Mouse (Mus musculus) liver, embryonic 14.5 days (tissue): ENCODE data around the gene Pdlim4. TPM values are rescaled to one million over a fixed set of nuclear protein-coding genes. Genes with fewer than 3 reads are reported as not detected.

Experiments
- ATAC-seq: fragments of 200-750 bp; cut with Nextera tagmentation; 2 replicates; pipeline ENCODE4 v1.8.0; 2017; ENCODE audit warnings: moderate number of reproducible peaks, mild to moderate bottlenecking, moderate library complexity; ENCODE audit not compliant: insufficient read depth
- DNase-seq, 3 experiments: peaks; one replicate each; pipeline ENCODE4 v3.0.0-alpha.2; 2012 to 2013; ENCODE audit warnings: low read depth in 3 of 3, low spot score in 3 of 3
- H3K27ac ChIP-seq: fragments of 300-500 bp; sonication (generic); 2 replicates; pipeline ENCODE4 v1.5.1; 2014; ENCODE audit warnings: moderate library complexity, mild to moderate bottlenecking, control low read depth, inconsistent platforms
- H3K27me3 ChIP-seq: fragments of 300-500 bp; sonication (generic); 2 replicates; pipeline ENCODE4 v1.6.1; 2014; ENCODE audit warnings: mild to moderate bottlenecking, low read length, moderate library complexity; ENCODE audit not compliant: control insufficient read depth, insufficient read depth
- H3K36me3 ChIP-seq: fragments of 300-500 bp; sonication (generic); replicated peaks from 2 replicates; pipeline ENCODE4 v1.6.1; 2014; ENCODE audit warnings: low read depth; ENCODE audit not compliant: control insufficient read depth, insufficient read depth
- H3K4me1 ChIP-seq, 2 experiments: fragments of 200-500 bp in 1 of 2; fragments of 300-500 bp in 1 of 2; sonication (generic) in 1 of 2; replicated peaks; 2 replicates each; pipeline ENCODE4 v1.6.1; 2012 to 2014; ENCODE audit warnings: antibody characterized with exemption in 1 of 2, inconsistent platforms in 1 of 2, low read length in 1 of 2; ENCODE audit not compliant: control insufficient read depth in 2 of 2, insufficient read depth in 2 of 2
- H3K4me2 ChIP-seq: fragments of 300-500 bp; sonication (generic); 2 replicates; pipeline ENCODE4 v1.6.1; 2014; ENCODE audit warnings: low read depth, mild to moderate bottlenecking, control low read depth, moderate library complexity
- H3K4me3 ChIP-seq, 2 experiments: fragments of 200-500 bp in 1 of 2; fragments of 300-500 bp in 1 of 2; sonication (generic) in 1 of 2; 2 replicates each; pipeline ENCODE4 v1.5.1; 2012 to 2014; ENCODE audit warnings: low read depth in 2 of 2, low read length in 2 of 2, mild to moderate bottlenecking in 2 of 2, control low read depth in 1 of 2, inconsistent platforms in 1 of 2, moderate library complexity in 1 of 2; ENCODE audit not compliant: insufficient read depth in 1 of 2
- H3K9ac ChIP-seq: fragments of 300-500 bp; sonication (generic); replicated peaks from 2 replicates; pipeline ENCODE4 v1.6.1; 2014; ENCODE audit warnings: mild to moderate bottlenecking, control low read depth, moderate library complexity
- H3K9me3 ChIP-seq: fragments of 300-500 bp; sonication (generic); 2 replicates; pipeline ENCODE4 v1.6.1; 2016; ENCODE audit warnings: low read length, mixed read lengths; ENCODE audit not compliant: control insufficient read depth
- CTCF ChIP-seq: IDR thresholded peaks from 2 replicates; pipeline ENCODE4 v1.5.1; 2016; ENCODE audit warnings: antibody characterized with exemption, low read depth, control low read depth
- EP300 ChIP-seq: IDR thresholded peaks from 2 replicates; pipeline ENCODE4 v1.6.1; 2016; ENCODE audit warnings: antibody characterized with exemption, low read depth
- WGBS: fragments of 180-500 bp; shearing (Covaris S2); extraction: QIAGEN DNeasy Blood & Tissue Kit; methylation state at CpG from one replicate; pipeline ENCODE4 v1.1.7; 2014; ENCODE audit not compliant: insufficient replicate concordance; 5-methylcytosine and 5-hydroxymethylcytosine counted together
- polyA plus RNA-seq, 2 experiments: library from polyadenylated mRNA; depleted of rRNA in 1 of 2; stranded (reverse) in 1 of 2; unstranded in 1 of 2; fragments of >200 nt; fragmentation: Nextera tagmentation in 1 of 2; extraction: Ambion mirVana in 1 of 2; gene quantifications; 2 replicates each; pipeline versions ENCODE4 v1.2.1 to v1.2.3; 2012 to 2014

The Pdlim4 gene
- polyA plus RNA-seq, 2 experiments, result 2.1 to 2.4 TPM

DNA sequence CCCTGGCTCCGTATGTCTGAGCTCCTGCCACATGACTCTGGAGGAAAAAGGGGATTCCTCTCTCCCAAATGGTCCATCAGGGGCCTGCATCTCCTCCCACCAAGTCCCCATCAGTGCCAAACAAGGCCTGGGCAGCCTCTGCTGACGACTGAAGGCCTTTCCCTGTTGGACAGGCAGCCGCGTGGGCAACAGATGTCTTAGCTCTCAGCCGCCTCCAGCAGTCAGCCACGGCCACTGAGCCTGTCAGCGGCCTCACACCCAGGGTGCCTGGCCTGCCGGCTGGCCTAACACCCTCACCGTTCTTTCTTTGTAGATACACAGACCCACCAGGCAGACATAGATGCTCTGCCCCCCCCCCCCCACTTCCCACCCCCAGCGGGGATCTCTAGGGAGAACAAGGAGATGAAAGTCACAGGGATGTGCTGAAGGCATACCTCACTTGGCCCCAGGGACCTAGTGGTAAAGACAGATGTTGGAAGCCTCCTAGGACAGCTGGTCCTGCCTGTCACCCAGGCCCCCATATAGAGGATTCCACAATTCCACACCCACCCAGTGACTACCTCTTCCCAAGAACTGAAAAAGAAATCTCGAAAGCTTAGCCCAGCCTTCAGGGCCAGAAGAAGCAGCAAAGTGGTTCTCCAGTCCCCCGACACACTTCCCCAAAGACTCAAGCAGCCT is 1.4 kb downstream of the Pdlim4 start:
- Histone ChIP-seq H3K36me3 (no peaks in the 10 kb centered on the region), H3K27ac (no peak overlapping the region), H3K9me3 (no peaks in the 10 kb centered on the region), H3K27me3 (peaks cover 40% of the 10 kb centered on the region), H3K4me2 (no peak overlapping the region), H3K4me3 (no peak overlapping the region), H3K4me1 (no peaks in the 10 kb centered on the region; a peak in 1 of 4 replicates), H3K9ac (no peak overlapping the region)
- no peak for TF ChIP-seq CTCF
- TF ChIP-seq EP300, result no peak
- no peak for ATAC-seq
- WGBS, result 52% methylated on average over 12 of the region's 12 CpGs
- DNase-seq, result no peak

DNA sequence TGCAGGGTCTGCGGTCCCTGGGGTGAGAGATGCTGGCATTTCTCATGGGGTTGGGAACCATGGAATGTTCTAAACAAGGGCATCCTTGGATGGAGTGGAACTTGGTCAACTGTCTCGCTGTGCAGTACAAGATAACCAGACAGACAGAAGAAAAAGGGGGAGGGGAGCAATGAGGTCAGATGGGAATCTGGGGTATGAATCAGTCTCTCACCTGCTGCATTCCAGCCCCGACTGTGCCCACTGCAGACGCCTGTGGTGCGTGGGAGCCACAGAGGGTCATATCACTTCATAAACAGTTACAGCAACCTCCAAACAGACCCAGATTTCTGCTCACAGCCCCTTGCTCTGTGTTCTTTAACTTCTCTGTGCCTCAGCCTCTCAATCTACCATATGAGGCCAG is 2.4 kb downstream of the Pdlim4 start:
- DNase-seq (no peak), ATAC-seq (no peak)
- 55% methylated on average over 5 of the region's 5 CpGs for WGBS
- H3K4me2 ChIP-seq, result no peak overlapping the region
- H3K4me3 ChIP-seq, result no peak overlapping the region
- no peaks in the 10 kb centered on the region for H3K9me3 ChIP-seq
- TF ChIP-seq CTCF (no peak), EP300 (no peak)
- peaks cover 40% of the 10 kb centered on the region for H3K27me3 ChIP-seq
- H3K36me3 ChIP-seq, result no peaks in the 10 kb centered on the region
- no peaks in the 10 kb centered on the region; a peak in 1 of 4 replicates for H3K4me1 ChIP-seq
- H3K9ac ChIP-seq, result no peak overlapping the region
- H3K27ac ChIP-seq, result no peak overlapping the region

DNA sequence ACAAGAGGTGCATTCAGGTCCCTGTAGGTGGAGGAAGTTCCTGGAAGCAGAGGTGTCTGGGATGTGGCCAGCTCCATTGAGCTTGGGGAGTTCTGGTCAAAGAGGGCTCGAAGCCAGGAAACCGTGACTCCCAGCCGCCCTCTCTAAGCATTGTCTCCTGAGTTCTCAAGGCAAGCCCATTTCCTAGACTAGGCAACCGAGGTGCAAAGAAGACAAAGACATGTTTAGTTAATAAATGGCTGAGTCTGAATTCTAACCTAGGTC is 3.0 kb downstream of the Pdlim4 start:
- H3K4me3 ChIP-seq, result no peak overlapping the region
- H3K4me2 ChIP-seq, result no peak overlapping the region
- H3K9ac ChIP-seq, result no peak overlapping the region
- H3K9me3 ChIP-seq, result no peaks in the 10 kb centered on the region
- ATAC-seq (no peak), DNase-seq (no peak)
- no peaks in the 10 kb centered on the region for H3K36me3 ChIP-seq
- H3K27me3 ChIP-seq, result peaks cover 40% of the 10 kb centered on the region
- H3K27ac ChIP-seq, result no peak overlapping the region
- no peaks in the 10 kb centered on the region; a peak in 1 of 4 replicates for H3K4me1 ChIP-seq
- WGBS, result 65% methylated on average over 4 of the region's 4 CpGs
- no peak for TF ChIP-seq EP300
- TF ChIP-seq CTCF, result no peak

DNA sequence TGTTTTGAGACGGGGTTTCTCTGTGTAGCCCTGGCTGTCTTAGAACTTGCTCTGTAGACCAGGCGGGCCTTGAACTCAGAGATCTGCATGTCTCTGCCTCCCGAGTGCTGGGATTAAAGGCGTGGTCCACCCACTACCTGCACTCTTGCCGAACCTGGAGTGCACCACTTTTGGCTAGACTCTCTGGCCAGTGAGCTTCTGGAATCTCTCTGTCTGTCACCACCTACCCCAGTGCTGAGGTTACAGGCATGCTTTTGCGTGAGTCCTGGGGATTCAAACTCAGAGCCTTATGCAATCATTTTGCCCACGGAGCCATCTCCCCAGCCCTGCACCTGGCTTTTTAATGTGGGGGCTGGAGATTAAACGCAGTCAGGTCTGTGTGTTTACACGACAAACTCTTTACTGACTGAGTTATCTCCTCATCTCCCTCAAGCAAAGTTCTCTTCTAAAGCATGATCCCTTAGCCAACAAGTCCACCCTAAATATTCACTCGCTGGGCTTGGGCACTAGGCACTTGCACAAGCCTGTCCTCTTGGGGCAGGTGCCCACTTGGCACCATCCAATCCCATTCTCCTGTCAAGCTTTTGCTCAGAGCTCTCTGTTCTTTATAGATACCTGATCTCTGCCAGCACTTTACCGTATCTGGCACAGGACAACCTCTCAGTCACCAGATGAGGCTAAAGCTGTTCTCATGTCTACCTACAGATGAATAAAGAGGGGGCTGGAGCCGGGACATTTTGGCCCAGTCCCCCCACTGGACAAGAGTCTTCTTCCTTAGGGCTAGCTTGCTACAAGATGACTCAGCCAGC is 3.5 kb downstream of the Pdlim4 start:
- no peak overlapping the region for H3K4me2 ChIP-seq
- H3K9me3 ChIP-seq, result no peaks in the 10 kb centered on the region
- no peak overlapping the region for H3K4me3 ChIP-seq
- 54% methylated on average over 12 of the region's 12 CpGs for WGBS
- TF ChIP-seq CTCF, result no peak
- TF ChIP-seq EP300, result no peak
- no peak for DNase-seq
- H3K27ac ChIP-seq, result no peak overlapping the region
- H3K9ac ChIP-seq, result no peak overlapping the region
- H3K36me3 ChIP-seq, result no peaks in the 10 kb centered on the region
- no peak for ATAC-seq
- peaks cover 39% of the 10 kb centered on the region for H3K27me3 ChIP-seq
- H3K4me1 ChIP-seq, result no peaks in the 10 kb centered on the region; a peak in 1 of 4 replicates

DNA sequence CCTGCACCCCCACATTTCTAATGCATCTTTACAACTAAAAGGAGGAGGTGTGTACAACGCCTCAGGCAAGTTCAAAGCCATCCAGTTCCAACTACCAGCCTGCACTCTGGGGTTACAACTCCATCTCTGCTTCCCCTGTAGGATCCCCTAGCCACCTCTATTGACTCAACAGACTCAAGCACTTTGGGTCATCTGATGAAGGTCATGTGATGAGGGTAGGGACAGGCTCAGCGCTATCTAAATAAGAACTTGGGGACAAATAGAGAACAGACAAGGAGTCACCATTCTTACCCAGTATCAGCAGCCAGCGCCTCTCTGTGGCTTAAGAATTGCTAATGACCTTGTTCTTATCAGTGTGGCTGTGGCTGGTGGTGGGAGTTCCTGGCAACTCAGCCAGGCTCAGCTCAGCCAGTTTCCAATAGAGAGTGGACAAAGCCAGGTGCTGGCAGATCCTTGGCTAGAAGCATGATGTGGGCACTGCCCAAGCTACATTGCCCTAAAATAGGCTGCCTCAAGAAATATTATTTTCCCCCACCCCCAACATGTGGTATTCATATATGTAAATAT is 4.3 kb downstream of the Pdlim4 start:
- ATAC-seq (no peak), DNase-seq (no peak)
- peaks cover 31% of the 10 kb centered on the region for H3K27me3 ChIP-seq
- H3K9ac ChIP-seq, result no peak overlapping the region
- no peaks in the 10 kb centered on the region; a peak in 1 of 4 replicates for H3K4me1 ChIP-seq
- TF ChIP-seq CTCF (no peak), EP300 (no peak)
- no peaks in the 10 kb centered on the region for H3K9me3 ChIP-seq
- H3K27ac ChIP-seq, result no peak overlapping the region
- 26% methylated on average over 3 of the region's 3 CpGs for WGBS
- H3K4me3 ChIP-seq, result no peak overlapping the region
- no peaks in the 10 kb centered on the region for H3K36me3 ChIP-seq
- no peak overlapping the region for H3K4me2 ChIP-seq
